Mouse (Mus musculus): ENCODE results near the gene Usp17le.
"Not testable (repeated sequence)": the region's sequence is repeated elsewhere in the genome, so short reads cannot be mapped to it uniquely, and the experiment has no call there.

The Usp17le gene

GRCm38 (mm10) chr7:104777370-104777769 lies at the start of gene Usp17le:
TSS of gene Usp17le (minus strand) at chr7:104777470.
- DNase-seq: not testable (repeated sequence)

- not testable (repeated sequence) for DNase-seq
Measured at GRCm38 (mm10) chr7:104810335-104810734, 33.1 kb upstream of the Usp17le start.

GRCm38 (mm10) chr7:104790796-104791195 lies 13.5 kb upstream of the Usp17le start:
- no peak for DNase-seq
